Mouse (Mus musculus): Measurements from ENCODE around the gene Olfr907.

The Olfr907 gene

GRCm38 (mm10) chr9:38495501-38495900 lies at the start of gene Olfr907:
Gene Olfr907 (plus strand): TSS chr9:38495801.
- no peak for DNase-seq

DNA sequence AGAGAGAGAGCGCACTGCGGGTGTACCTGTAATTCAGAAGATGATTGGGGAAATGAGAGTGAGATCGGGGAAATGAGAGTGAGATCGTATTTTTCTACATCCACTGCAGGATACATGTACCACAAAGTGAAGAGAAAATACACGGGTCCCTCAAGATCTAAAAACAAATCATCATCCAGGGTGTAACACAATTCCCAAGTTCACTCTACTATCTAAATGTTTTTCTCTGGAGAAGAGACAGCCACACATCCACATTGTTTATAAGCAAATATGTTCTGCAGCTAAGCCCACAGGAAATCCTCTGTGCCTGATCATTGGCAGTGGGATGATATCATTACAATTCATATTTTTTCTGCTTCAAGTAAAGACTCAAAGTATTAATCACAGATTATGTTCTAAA lies 48.2 kb upstream of the Olfr907 start, which contains the start of gene Olfr902:
Olfr902 (plus strand) TSS at position 301 of the 400 bp plus-strand sequence.
- DNase-seq: no peak

- DNase-seq: no peak
Observed at GRCm38 (mm10) chr9:38462844-38463243, 32.8 kb upstream of the Olfr907 start, which contains the start of gene Olfr904. Gene Olfr904 (plus strand): TSS chr9:38463144.

- no peak for DNase-seq
Observed at GRCm38 (mm10) chr9:38470807-38471206, 24.8 kb upstream of the Olfr907 start, which contains the start of gene Olfr905. Gene Olfr905 (plus strand): TSS chr9:38471107.

DNA sequence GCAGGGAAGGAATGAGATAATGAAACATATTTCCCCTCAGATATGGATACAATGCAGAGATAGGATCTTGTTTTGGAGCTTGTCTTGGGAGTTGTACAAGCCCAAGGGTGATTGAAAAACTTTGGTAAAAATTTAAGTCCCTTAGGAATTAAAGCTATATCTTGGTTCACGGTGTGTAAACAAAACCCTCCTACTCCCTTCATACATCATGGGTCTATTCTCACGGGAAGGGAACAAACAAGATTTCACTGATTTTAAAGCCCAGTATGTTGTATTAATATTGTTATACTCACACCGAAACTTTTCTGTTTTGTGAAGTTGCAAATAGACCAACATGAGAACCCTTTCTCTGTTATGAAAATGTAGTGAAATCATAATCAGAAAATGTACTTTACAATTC lies 8.8 kb upstream of the Olfr907 start, which contains the start of gene Olfr906:
Olfr906 (plus strand) TSS at position 301 of the 400 bp plus-strand sequence.
- DNase-seq: no peak

DNA sequence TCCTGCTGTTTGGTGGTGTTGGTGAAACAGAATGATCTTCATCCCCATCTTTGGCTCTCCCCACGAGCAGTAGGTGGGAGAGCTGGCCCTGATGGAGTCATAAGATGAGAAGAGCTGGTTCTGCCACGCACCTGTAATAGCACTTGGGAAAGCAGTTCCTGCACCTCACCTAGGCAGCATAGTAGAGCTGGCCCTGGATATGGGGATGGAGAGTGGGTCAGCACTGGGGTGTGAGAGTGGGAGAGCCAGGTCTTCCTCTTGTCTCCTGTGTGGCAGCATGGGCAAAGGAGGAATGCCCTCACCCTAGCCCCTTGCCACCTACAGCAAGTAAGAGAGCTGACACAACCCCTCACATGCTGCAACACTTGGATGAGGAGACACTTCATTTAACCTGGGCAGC lies 16.8 kb downstream of the Olfr907 start:
- no peak for DNase-seq

GRCm38 (mm10) chr9:38521280-38521679 lies 25.7 kb downstream of the Olfr907 start, which contains the start of gene Olfr911-ps1:
Gene Olfr911-ps1 (plus strand): TSS chr9:38521580.
- DNase-seq: no peak

DNA sequence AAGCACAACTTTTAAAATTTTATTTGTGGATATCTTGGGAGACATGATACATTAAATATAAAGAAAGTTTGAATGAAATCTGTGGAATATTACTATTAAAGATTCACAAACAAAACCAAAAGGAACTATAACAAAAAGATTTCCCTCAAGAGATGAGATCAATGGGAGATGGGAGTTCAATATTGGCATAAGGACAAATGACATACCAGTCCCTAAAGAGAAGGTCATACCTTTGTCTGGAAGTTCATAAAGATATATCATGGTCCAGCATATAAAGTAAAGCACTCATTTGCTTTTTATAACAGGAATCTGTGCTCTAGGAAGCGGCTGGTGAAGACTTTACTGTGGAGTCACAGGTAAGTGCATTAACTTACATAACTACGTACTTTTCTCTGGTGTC lies 41.9 kb downstream of the Olfr907 start, which contains the start of gene Olfr910:
Olfr910 (plus strand) TSS at position 301 of the 400 bp plus-strand sequence.
- DNase-seq: no peak
